Mouse (Mus musculus) adrenal gland, adult 8-10 months (tissue): ENCODE data around the gene Duoxa2. TPM values are rescaled to one million over a fixed set of nuclear protein-coding genes. Genes with fewer than 3 reads are reported as not detected.

Experiments used
- DNase-seq: peaks from one replicate; pipeline ENCODE4 v3.0.0; 2022
- total RNA-seq, 4 experiments: library from RNA; stranded (reverse); gene quantifications; 2 replicates each; pipeline ENCODE4 v1.2.4; 2022

Duoxa2 gene
- total RNA-seq, result not detected

DNA sequence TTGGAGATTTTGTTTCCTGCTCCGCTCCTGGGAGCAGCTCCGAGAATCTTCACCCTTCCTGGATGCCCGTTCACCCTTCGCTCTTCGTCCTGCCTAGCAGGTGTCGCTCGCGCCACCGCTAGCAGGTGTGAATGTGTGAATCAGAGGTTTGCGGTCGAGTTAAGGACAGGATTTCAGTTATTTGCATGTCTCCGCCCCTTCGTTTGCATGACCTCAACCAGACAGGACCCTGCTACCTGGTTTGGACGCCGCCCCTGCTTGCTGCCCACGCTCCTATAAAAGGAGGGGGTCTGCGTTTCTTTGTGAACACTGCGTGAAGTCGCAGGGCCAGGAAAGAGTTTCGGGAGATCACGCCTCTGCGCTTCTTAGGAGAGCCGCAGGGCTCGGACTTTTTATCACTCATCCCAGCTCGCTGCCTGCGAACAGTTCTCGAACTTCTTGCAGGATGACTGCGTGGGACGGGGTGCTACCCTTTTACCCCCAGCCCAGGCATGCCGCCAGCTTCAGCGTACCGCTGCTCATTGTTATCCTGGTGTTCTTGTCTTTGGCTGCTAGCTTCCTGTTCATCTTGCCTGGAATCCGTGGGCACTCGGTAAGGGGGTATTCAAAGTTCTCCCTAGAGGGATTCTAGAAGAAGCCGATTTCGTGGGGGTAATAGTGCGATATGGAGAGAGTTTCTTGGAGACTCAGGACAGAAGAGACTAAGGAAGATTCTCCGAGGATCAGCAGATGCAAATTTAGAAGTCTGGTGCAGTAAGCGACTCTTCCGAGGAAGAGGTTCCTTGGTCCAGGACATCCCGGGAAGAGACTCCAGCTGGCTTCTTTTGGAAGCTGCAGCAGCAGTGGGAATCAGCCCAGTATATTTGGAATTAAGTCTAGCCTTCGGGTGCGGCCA is at the start of gene Duoxa2:
TSS of gene Duoxa2 (plus strand) at position 305 of the 895 bp plus-strand sequence.
- DNase-seq, result no peak

DNA sequence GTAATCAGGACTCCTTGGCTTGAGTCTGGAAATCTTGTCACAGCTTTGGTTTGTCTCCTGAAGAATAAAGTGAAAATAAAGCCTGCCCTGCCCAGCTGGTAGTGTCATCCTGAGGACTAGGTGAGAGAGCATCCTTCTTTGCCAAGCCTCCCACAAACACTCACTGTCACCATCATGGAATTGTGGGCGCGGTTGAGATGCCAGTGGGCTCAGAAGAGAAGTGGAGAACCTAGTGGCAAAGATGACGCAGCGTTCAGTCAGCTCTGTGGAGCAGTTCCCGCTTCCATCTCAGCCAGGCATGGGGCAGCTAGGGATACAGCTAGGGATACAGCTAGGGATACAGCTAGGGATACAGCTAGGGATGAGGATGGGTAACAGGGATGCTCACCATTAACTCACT is 42.7 kb upstream of the Duoxa2 start:
- DNase-seq, result no peak

DNA sequence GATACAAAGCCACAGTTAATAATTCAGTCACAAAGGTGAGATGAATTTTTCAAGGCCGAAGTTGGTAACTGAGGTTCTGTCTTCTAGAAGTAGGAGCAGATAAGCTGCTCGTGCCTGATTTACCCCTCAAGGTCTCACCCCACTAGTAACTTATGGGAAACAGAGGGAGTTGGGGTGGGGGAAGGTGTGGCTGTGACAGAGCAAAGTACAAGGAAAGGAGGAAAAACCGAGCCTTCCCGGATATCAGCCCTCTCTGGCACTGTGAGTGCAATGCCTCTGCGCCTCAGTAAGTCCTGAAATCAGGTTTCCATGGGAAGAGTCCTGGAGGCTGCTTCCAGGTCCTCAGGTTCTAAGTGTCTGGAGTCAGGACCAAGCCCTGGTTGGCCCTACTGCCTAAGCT is 38.0 kb upstream of the Duoxa2 start:
- DNase-seq, result no peak

DNA sequence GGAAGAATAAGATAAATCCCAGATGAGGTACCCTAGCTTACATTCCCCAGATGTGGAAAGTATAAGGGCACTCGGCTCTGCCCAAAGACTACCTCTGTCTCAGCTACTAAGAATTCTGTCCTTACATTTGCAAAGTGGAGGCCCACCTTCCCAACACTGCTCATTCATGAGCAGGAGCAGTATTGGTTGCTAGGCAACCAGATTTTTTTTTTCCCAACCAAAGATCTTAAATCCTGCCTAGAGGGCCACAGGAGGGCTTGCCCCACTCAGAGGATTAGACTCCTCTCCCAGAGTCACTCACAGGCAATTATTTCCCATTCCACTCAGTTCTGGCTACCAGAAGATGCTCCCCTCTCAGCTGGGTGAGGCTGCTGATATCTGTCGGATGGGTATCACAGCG is 34.0 kb upstream of the Duoxa2 start:
- no peak for DNase-seq

DNA sequence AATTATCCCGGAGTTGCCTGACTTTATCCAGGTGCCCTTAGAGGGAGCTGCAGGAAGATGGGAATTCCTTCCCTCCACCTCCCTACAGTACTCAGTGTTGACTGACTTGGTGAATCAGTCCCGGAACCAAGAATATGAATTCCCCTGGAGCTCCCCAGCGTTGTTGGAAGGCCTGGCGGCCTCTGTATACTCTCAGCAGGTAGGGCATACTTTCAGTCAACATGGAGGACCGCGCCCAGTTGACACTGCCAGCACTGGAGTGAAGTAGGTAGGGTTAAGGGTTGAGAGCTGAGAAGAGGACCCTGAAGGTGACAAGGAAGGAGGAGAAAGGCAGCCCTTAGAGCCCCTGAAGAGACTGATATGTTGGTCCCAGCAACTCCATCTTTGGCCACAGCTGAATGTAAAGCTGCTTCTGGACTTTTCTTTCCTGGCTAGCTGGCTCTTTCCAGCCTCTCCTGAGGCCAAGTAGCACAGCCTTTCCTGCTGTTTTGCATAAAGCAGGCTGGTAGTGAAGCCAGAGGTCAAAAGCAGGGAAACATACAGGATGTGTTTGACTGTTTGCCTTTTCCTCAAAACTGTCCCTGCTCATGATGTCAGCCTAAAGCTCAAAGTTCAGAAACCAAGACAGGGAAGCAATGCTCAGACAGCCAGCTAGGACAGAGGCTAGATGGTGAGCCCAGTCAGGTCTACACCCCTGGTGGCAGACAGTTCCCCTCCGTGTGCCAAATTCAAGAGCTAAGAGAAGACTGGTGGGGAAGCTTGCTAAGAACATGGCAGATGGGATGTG is 32.1 kb upstream of the Duoxa2 start:
- DNase-seq, result no peak

DNA sequence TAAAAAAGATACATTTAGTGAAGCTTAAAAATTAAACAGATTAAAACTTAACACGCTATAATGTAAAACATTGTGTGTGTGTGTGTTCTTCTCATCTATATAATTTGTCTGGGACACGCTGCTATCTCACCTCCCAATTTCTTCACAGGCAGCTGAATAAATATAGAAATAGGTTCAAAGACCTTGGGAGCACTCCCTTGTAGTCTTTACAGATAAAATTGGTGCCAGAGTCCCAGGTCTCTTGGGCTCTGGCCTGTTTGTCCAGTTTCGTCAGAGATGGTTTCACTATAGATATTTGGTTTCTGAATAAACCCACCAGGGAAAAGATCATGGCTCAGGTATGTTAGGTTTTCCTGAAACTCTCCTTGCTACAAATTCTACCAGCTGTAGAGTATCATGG is 19.9 kb upstream of the Duoxa2 start:
- no peak for DNase-seq

DNA sequence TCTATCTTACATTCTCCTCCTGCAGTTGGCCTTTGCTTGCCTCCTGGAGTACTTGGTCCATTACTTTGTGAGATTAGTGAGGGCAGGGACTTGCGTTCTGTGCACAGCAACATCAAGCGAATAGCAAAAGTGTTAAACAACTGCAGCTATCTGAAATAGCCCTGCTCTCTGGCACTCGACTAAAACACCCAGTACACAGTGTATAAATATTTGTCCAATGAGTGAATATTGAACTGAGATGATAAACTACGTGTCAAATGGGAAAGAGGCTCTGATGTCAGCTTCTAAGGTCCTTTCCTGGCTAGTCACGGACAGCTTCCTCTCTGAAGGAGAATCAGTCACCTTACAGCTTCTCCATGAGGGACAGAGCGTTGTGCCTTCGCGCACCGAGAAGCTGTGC is 14.6 kb upstream of the Duoxa2 start:
- DNase-seq, result no peak

DNA sequence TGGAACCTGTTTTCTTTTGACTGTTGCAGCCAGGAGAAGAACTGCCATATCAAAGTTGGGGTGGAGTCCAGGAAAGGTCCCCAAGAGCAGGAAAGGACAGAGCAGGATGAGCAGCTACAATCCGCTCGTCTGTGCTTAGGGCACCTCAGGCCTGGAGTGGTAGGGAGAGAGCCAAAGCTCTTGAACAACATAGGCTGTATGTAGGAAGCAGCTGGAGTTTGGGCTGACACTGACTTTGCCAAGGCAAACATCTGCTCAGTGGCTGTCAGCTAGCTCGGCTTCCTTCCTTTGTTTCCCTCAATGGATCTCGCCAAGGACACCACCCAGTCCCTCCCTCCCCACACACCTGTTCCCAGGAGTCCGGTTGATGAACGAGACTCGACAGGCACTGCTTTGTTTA is 12.6 kb upstream of the Duoxa2 start:
- no peak for DNase-seq

DNA sequence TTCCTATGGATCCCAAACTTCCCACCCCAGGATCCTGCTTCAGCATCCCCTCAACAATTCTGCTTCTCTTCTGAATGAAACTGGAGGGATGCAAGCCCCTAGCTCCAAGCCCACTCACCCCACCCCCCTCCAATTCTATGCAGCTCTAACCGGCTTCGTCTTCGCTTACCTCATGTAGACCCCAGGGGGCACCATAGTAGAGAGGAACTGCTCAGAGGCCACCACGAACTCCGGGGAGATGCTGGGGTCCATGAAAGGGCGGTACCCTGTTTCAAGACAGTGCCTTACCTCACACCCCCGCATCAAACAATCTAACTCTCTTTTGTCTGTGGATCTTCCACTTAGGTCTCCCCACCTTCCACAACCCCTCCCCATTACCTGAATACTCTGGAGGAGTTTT is 3.8 kb upstream of the Duoxa2 start:
- DNase-seq, result no peak

DNA sequence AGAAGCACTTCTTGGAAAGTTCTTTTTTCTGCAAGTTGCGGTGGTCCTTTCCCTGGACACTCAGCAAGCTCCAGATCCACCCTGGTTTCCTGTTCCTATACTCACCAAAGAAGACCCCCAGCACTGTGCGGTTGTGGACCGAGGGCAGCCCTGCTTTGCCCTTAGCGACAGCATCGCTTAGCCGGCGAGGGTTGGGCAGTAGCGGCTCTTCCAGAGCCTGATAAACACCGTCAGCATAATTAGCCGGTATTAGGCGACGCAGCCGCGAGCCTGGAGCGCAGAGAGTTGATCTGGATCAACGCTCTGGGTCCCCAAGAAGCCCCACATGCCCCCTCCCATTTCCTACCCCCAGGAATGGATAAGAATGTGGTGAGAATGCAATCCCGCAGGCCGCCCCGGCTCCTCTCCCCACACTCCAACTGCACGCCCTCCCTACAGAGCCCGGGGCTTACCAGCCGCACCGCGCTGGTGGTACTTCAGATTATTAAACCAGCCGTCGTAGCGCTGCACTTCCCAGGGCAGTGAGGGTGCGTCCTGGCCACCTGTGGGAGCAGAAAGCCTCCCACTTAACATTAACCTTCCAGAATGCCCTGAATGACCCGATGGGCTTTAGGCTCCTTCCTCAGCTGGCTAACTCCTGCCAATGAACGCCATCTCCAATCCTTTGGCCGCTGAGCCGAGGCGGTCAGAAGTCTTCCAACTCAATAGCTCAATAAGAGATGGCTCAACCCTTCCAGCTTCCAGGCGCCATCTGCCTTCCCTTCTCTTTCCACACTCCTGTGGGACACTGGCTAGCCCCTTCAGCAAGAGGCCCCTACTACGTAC is 1.2 kb upstream of the Duoxa2 start:
- DNase-seq, result no peak

DNA sequence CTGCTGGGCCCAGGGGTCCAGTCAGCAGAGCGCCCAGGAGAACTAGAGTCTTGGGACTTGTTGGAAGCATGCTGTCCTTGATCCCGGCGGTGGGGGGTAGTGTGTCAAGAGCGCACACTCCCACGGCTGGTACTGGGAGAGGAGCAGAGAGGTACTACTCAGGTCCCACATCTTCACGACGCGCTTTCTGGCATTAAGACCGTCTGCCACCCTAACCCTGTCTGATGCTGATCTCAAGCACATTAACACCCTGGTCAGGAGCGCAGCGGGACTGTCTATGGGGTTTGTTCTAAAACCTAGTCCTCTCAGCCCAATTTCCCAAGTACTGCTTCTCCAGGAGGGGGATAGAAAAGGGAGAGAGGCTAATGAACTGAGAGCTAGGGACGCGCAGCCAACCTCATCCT is 602 bp upstream of the Duoxa2 start, which contains the start of gene Duox2:
TSS of gene Duox2 (minus strand) at position 354 of the 404 bp plus-strand sequence.
- DNase-seq, result no peak

DNA sequence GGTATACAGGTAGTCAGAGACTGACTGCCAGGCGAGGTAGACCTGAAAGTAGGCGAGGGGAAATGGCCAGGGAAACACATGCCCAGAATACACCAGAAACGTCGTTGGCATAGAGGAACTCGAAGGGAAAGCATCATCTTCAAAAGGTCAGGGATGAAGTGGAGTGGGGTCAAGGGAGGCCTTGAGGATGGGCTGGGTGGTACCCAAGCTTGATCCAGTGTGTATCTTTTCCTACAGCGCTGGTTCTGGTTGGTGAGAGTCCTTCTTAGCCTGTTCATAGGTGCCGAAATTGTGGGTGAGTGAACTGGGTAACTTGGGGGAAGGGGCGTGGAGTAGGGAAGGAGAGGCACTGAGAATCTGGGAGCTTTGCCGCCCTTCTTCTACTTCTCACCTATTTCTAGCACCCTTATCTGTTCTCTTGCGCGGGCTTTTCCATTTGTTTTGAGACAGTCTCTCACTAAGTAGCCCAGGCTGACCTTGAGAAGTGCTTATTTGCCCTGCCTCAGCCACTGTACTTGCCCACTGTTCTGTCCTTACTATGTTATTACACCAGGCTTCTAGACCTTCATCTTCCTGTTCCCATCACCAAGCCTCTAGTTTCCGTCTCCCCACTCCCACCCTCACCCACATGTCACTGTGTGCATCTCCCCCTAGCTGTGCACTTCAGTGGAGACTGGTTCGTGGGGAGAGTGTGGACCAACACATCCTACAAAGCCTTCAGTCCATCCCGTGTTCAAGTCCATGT is 1.4 kb downstream of the Duoxa2 start:
- DNase-seq, result no peak

DNA sequence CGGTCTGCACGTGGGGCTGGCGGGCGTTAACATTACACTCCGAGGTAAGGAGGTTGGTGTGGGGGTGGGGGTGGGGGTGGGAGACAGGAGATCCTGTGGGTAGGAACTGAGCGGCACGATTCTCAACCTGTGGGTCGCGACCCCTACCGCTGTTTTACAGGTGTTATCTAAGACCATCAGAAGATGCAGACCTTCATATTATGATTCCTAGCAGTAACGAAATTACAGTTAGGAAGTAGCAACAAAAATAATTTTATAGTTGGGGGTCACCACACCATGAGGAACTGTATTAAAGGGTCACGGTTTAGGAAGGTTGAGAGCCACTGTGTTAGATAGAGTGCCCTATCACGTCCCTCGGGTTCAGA is 1.9 kb downstream of the Duoxa2 start:
- no peak for DNase-seq

DNA sequence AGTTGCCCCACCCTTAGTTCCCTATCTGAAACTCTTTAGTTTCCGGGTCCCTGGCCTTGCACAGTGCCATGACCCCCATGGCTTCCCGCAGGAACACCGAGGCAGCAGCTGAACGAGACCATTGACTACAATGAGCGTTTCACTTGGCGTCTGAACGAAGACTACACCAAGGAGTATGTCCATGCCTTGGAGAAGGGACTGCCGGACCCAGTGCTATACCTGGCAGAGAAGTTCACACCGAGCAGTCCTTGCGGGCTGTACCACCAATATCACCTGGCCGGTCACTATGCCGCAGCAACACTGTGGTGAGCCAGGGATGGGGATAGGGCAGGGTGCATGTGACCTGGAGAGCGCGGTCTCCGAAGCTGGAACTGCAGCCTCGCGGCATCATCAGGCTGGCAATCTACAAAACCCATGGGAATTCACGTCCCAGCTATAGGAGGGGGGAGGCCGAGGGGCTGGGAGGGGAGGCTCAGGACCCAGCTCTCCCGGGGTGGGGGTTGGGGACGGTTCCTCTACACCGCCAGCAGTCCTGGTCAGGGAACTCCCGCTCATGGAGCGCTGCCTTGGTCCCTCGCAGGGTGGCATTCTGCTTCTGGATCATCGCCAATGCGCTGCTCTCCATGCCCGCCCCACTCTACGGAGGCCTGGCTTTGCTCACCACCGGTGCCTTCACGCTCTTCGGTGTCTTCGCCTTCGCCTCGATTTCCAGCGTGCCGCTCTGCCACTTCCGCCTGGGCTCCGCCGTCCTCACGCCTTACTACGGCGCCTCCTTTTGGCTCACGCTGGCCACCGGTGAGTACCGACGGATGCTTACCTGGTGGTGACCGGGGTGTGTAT is 2.6 kb downstream of the Duoxa2 start:
- peak; percentile 31 for DNase-seq

DNA sequence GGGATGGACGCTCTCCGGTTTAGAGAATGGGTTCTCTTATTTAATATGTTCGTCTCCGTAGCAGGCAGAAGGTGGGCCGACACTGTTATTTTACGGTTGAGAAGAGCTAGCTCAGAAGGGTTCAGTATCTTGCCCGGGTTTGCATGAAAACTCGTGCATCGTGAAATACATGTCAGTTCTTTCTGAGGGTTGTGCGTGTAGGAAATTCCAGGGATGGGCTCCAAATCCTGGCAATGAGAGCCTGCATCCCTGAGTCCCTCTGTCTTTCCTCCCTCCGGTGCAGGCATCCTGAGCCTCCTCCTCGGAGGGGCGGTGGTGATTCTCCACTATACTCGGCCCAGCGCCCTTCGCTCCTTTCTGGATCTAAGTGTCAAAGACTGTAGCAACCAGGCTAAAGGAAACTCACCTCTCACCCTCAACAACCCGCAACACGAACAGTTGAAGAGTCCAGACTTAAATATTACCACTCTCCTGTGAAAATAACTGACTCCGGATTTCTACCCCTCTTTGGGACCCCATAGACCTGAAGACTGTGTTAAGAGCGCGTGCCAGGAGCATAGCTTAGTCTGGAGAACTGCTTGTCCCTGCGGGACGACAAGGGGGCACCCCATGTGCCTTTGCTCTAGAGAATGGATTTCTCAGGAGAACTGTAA is 3.3 kb downstream of the Duoxa2 start:
- no peak for DNase-seq

DNA sequence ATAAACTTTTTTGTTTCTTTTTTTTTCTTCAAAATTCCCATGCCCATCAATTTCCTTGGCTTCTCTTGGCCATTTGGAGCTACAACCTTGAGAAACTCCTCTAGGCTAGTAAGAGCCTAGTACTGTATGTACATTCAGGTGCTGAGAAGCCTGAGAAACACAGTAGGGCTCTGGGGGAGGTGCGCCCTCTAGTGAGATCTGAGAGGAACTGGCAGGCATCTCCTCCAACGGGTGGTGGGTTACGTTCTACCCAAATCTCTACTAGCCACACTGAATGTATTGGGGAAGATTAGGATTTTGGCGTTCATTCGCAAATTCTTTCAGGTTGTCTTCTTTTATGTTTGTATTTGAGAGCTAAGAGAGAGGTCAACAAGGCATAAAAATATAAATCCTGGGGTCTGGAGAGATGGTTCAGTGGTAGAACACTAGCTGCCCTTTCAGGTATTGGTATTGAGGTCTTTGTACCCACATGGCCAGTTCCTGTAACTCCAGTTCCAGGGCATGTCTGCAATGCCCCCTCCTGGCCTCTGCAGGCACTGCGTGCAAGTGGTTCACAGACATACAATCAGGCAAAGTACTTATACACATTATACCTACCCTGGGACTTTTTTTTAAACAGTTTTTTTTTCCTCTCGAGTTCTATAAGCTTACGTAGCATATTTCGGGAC is 4.0 kb downstream of the Duoxa2 start:
- DNase-seq, result peak; percentile 21

DNA sequence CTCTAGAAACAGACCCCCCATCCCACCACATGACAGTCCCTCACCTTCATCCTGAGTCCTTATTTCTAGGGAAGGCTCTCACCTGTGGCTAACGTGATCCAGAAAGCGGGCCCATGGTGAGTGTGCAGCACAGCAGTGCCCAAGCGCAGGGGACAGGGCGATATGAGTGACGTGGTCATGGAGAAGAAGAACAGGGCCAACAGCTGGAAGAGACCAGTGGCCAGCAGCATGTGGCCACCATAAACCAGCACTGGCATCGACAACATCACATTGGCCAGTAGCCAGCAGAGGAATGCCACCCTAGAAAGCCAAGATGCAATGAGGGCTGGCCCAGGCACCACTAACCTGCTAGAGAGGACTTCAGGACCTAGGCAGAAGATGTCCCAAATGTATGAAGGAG is 5.8 kb downstream of the Duoxa2 start:
- DNase-seq, result no peak

DNA sequence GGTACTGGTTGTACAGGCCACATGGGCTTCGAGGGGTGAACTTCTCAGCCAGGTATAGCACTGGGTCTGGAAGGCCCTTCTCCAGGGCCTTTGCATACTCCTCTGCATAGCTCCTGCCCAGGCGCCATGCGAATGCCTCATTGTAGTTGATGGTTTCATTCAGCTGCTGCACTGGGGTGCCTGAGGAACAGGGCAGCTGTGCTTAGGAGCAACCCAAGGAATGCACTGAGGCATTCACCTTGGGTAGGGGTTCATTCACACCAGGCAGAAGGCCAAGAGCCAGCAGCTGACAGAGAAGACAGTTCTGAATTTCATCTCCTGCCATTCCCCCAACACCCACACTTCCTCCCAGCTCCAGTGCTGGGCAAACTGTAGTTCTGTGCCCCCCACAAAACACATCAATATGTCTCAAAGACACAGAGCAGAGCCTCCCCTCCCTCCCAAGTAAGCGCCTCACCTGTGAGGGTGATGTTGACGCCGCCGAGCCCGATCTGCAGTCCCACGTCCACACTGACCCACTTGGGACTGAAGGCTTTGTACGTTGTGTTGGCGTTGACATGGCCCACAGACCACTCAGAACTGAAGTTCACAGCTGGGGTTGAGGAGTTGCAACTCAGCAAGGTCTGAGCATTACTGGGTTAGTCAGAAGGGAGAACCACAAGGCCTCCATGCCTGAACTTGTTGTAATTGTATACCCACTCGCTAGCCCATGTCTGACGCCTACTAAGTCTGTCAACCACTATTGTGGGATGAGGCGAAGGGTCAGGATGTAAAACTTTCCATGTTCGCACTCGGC is 6.6 kb downstream of the Duoxa2 start:
- DNase-seq, result no peak

DNA sequence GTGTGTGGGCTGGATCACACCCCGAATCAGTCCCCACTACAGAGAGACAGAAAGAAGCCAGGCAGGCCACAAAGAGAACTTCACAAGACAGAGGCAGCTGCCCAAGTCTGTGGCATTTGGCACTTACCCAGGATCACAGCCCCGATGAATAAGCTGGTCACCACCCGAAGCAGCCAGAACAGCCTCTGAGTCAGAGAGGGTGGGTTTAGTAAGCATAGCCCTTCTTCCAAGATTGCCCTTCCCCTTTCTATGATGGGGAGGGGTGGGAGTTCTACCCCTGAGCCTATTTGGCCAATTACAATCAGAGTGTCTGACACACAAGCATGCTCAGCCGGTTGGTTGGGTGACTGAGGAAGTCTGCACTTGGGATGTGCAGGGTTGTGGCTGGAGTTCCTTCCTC is 7.5 kb downstream of the Duoxa2 start:
- no peak for DNase-seq
